Mouse (Mus musculus): ENCODE results near the gene Mtx1.

GRCm38 (mm10) chr3:89218271-89218670, 8.6 kb downstream of the Mtx1 start:
- TF ChIP-seq GATA1 (IDR thresholded peaks at IDR 0.05; ENCODE audit: borderline replicate concordance, low read length) (no peak), FLI1 (IDR thresholded peaks at IDR 0.05; ENCODE audit: low read length) (no peak)
